Mouse (Mus musculus): ENCODE results near the gene Arrdc1.
A peak's percentile ranks its signal among the peaks of the same experiment; 100 is the strongest.

Gene Arrdc1

GRCm38 (mm10) chr2:24923561-24923960 lies 11.5 kb downstream of the Arrdc1 start:
- DNase-seq (ENCODE audit: low spot score), result no peak

GRCm38 (mm10) chr2:24919839-24920175 lies 15.2 kb downstream of the Arrdc1 start:
- no peak for DNase-seq (ENCODE audit: low spot score)

- peak; percentile 86 for DNase-seq (ENCODE audit: low spot score)
Observed at GRCm38 (mm10) chr2:24918930-24919838, 15.9 kb downstream of the Arrdc1 start, which contains the start of gene Ehmt1. Gene Ehmt1, minus strand, starts transcription at chr2:24919614.

GRCm38 (mm10) chr2:24914762-24915161 lies 20.3 kb downstream of the Arrdc1 start:
- DNase-seq (ENCODE audit: low spot score), result no peak

- no peak for DNase-seq (ENCODE audit: low spot score)
Observed at GRCm38 (mm10) chr2:24912589-24912988, 22.5 kb downstream of the Arrdc1 start.

GRCm38 (mm10) chr2:24912189-24912588 lies 22.9 kb downstream of the Arrdc1 start:
- no peak for DNase-seq (ENCODE audit: low spot score)

GRCm38 (mm10) chr2:24910481-24910880 lies 24.6 kb downstream of the Arrdc1 start:
- DNase-seq (ENCODE audit: low spot score), result no peak

GRCm38 (mm10) chr2:24905653-24906155 lies 29.3 kb downstream of the Arrdc1 start:
- DNase-seq (ENCODE audit: low spot score), result no peak

GRCm38 (mm10) chr2:24904823-24905652 lies 30.0 kb downstream of the Arrdc1 start:
- no peak for DNase-seq (ENCODE audit: low spot score)

- no peak for DNase-seq (ENCODE audit: low spot score)
Observed at GRCm38 (mm10) chr2:24902999-24903398, 32.1 kb downstream of the Arrdc1 start.

- DNase-seq (ENCODE audit: low spot score), result no peak
Observed at GRCm38 (mm10) chr2:24901055-24901454, 34.0 kb downstream of the Arrdc1 start.

GRCm38 (mm10) chr2:24899292-24899691 lies 35.8 kb downstream of the Arrdc1 start:
- DNase-seq (ENCODE audit: low spot score), result no peak

- DNase-seq (ENCODE audit: low spot score), result no peak
Observed at GRCm38 (mm10) chr2:24896761-24897160, 38.3 kb downstream of the Arrdc1 start.

GRCm38 (mm10) chr2:24894211-24894610 lies 40.8 kb downstream of the Arrdc1 start:
- no peak for DNase-seq (ENCODE audit: low spot score)

- DNase-seq (ENCODE audit: low spot score), result no peak
Observed at GRCm38 (mm10) chr2:24892318-24892717, 42.7 kb downstream of the Arrdc1 start.

GRCm38 (mm10) chr2:24890541-24891447 lies 44.3 kb downstream of the Arrdc1 start:
- DNase-seq (ENCODE audit: low spot score), result peak; percentile 25

GRCm38 (mm10) chr2:24888895-24889294 lies 46.2 kb downstream of the Arrdc1 start:
- DNase-seq (ENCODE audit: low spot score), result peak; percentile 54

GRCm38 (mm10) chr2:24880686-24881085 lies 54.4 kb downstream of the Arrdc1 start:
- no peak for DNase-seq (ENCODE audit: low spot score)
